Mouse (Mus musculus) kidney, postnatal 36 days (tissue): ENCODE measurements around the gene Parp9.
A peak's percentile ranks its signal among the peaks of the same experiment; 100 is the strongest.
"Not testable (repeated sequence)": the region's sequence is repeated elsewhere in the genome, so short reads cannot be mapped to it uniquely, and the experiment has no call there.

Experiments used
- DNase-seq, 2 experiments: peaks; one replicate each; pipeline ENCODE4 v3.0.0; 2021 to 2022; ENCODE audit warnings: mixed read lengths in 2 of 2

The Parp9 gene

DNA sequence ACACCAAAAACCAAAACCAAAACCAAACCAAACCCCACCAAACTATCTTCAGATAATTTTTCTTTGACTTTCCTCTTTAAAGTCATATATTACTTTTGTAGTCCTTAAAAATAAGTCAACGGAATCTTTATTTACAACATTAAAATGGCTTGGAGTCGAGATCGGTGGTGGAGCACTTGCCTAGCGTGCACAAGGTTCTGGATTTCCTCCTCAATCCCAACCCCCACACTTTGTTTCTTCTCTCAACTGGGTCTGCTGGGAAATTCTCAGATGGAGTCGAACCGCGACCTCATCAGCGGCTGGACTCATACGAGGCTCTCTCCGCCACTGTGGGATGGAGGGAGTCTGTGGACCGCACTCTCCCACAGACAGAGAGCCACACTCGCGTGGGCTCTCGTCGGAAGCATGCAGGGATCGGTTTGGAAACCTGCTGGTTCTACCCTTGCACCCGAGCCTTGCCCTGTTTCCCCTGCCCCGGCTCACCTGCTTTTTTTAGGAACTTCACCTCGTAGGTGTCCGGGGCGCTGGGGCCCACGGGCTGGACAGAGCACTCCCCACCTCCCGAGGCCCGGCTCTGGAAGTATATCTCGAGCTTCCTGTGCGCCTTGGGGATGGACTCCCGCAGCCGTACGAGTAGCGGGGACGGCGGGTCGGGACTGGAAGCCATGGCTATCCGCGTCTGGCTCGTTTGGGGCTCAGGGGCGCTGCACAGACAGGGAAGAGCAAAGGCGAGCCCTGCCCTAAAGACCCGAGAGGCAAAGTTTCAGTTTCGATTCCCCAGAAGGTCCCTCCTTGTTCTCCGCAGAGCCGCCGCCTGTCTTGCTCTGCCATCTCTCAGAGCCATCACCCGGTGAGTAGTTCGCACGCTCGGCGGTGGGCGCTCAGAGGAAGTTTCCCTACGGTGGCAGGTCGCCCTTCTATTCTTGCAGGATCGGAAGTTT lies at the start of gene Parp9, which contains the start of gene Dtx3l:
Gene Parp9, plus strand, starts transcription at position 260 of the 941 bp plus-strand sequence.
Gene Dtx3l, minus strand, starts transcription at position 941 of the 941 bp plus-strand sequence.
- peak; percentile 60 to 73 for DNase-seq

DNA sequence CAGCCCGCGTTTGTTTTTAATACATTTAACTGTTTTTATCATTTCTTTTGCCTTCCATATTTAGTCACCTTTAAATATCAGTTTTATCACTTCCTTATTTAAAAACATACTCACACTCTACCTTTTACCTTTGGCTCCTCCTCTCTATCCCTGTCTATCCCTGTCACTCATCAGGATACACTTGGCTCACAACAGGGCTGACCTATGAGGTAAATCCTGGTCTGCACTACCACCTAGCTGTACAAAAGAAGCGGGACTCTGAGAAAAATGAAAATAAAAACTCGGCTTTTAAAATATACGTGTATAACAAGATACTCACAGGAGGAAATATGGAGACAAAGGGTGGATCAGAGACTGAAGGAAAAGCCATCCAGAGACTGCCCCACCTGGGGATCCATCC lies 49.4 kb upstream of the Parp9 start:
- no peak for DNase-seq

GRCm38 (mm10) chr16:35890645-35891044 lies 47.6 kb upstream of the Parp9 start:
- DNase-seq = no peak

GRCm38 (mm10) chr16:35891603-35892002 lies 46.7 kb upstream of the Parp9 start:
- DNase-seq = not testable (repeated sequence)

GRCm38 (mm10) chr16:35894997-35895396 lies 43.3 kb upstream of the Parp9 start:
- no peak for DNase-seq

- no peak for DNase-seq
Measured at GRCm38 (mm10) chr16:35900541-35900940, 37.7 kb upstream of the Parp9 start.

- DNase-seq = no peak
Measured at GRCm38 (mm10) chr16:35903014-35903640, 35.1 kb upstream of the Parp9 start.

GRCm38 (mm10) chr16:35904121-35904736 lies 34.0 kb upstream of the Parp9 start:
- no peak for DNase-seq

DNA sequence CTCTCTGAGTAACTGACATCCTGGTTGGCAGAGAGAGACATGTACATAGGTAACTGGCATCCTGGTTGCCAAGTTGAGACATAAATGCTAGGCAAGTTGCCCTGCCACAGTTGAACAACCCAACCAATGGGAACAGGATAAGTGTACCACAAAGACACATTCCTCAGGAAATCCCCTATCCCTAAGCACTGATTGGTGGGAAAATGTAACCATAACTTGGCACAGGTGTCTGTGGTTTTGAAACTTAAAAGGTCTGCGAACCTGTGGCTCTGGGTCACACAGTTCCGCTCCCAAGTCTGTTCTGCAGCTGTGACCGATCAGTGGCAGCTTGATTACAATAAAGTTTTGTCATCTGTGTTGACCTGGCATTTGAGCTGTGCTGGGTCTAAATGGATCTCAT lies 32.9 kb upstream of the Parp9 start:
- no peak for DNase-seq

DNA sequence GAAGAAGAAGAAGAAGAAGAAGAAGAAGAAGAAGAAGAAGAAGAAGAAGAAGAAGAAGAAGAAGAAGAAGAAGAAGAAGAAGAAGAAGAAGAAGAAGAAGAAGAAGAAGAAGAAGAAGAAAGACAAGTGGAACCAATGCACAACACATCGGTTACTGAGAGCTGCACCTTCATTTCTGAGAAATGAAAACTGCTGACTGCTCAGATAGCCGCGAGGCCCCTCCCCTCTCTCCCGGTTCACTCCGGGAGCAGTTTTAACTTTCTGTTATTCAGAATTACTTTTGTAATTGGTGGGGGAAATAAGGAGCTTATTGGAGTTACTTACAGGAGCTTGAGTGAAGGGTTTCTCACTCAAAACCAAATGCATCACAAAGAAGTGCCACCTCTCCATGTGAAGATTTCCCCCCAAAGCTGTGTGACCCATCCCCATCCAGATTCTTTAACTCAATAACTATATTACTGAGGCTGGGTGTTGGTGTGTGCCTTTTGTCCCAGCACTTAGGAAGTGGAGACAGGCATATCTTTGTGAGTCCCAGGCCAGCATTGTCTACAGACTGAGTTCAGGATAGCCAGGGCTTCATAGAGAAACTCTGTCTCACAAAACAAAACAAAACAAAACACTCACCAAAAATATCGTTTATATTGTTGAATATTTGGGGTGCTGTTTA lies 32.3 kb upstream of the Parp9 start:
- peak in 1 of 2 experiments; percentile 34 for DNase-seq

DNA sequence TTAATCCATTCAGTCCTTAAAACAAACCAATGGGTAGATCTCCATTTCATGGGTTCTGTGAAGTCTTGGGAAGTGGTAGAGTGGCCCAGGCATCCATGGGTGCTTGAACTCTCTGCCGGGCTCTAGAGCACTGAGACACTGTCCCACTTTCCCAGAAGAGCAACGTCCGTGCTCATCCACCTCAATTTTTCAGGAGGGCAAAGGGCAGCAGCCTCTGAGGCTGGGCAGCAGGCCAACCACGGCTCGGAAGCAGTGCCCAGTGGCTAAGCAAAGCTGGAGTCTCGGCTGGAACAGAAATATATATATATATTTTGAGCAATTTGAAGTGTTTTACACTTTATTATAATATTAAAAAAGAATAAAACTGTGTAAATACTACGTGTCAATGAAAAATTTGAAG lies 31.4 kb upstream of the Parp9 start:
- peak; percentile 74 to 82 for DNase-seq

GRCm38 (mm10) chr16:35907432-35908201 lies 30.7 kb upstream of the Parp9 start:
- DNase-seq = peak; percentile 41 to 71

- DNase-seq = no peak
Measured at GRCm38 (mm10) chr16:35911449-35911848, 26.8 kb upstream of the Parp9 start.

GRCm38 (mm10) chr16:35913526-35913925 lies 24.7 kb upstream of the Parp9 start:
- peak; percentile 14 to 60 for DNase-seq

DNA sequence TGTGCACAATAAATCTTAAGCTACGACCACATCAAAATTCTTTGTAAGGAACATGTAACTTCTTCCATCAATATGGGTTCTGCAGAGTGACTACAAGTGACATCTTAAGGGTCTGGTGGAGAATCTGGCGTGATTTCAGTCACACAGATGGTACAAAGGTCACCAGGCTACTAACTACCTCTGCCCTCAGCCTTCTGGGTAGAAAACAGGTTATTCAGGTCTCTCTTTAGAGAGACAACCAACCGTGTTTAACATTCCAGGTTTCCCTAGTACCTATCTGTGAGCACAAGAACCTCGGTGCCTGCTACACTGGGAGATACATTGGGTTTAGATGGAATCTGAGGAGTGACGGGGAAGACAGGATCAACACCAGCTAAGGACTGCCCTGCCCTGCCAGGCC lies 24.0 kb upstream of the Parp9 start:
- DNase-seq = peak; percentile 49 to 58

- DNase-seq = no peak
Measured at GRCm38 (mm10) chr16:35918721-35919543, 19.3 kb upstream of the Parp9 start.

DNA sequence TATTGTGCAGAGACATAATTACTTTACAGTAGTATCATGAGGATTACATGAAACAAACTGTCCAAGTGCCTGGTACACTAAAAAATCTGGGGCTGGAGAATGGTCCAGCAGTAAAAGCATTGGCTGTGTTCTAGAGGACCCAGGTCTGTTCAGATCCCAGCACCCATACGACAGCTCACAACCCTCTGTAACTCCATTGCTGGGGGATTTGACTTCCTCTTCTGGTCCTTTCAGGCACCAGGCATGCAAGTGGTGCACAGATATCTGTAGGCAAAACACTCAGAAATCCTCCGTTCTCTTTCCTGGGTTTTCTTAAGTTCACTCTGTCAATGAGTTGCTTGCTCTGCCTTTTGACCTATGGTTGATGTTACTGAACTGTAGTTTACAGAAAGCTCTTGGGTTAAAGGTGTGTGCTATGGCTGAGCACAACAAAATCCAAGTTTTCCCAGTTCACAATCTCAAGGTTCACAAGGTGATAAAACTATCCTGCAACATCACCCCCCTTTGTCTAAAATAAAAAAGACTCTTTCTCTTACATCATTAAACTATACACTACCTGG lies 16.5 kb upstream of the Parp9 start:
- peak; percentile 32 to 52 for DNase-seq

- DNase-seq = no peak
Measured at GRCm38 (mm10) chr16:35922301-35922895, 15.9 kb upstream of the Parp9 start.

DNA sequence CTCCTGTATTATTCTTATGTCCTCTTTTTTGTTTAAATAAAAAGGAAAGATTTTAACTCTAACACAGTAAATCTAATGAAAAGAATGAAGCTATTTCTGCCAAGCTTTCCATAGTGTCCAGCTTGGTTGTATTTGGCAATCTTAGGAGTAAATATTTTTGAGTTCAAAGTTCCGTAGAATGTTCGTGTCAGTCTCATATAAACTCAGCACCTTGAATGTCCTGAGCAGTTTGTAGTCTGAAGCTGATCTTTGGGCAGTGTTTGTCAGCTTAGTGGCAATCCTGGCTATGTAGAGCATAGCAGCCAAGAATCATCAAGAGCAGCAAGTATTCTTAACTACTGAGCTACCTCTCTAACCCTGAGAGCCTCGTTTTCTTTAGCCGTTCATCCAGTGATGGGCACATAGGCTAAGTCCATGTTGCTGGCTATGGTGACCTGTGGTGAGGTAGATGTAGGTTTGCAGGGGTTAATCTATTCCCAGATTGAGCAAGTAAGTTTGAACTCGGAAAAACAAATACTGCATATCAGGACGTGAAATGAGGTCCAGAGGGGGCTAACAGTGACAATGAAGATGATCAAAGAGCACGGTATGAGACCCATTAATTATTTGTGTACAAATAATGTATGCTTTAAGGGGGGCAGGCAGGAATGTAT lies 14.6 kb upstream of the Parp9 start:
- DNase-seq = no peak

GRCm38 (mm10) chr16:35924341-35924740 lies 13.9 kb upstream of the Parp9 start:
- DNase-seq = no peak
